11 mouse cellular contexts compared by ENCODE assay signal in genomic region chr8:94104146-94104545, GRCm38 (mm10). TPM values are rescaled to one million over a fixed set of nuclear protein-coding genes. Genes with fewer than 3 reads are reported as not detected.
DNase-seq lines count a peak whose midpoint lies in the region; ATAC-seq and TF ChIP-seq lines count a peak whose summit lies in the region.
"Had no signal": no experiment of that assay in that cellular context is flagged by ENCODE, and none has a peak within 500 bp of the region (broad histone marks: within the 10 kb centered on the region; RNA-seq: fewer than 3 reads in every experiment).

No protein-coding gene starts in this region.

- TF ChIP-seq CTCF in brain, embryonic 14.5 days (IDR thresholded peaks at IDR 0.05; ENCODE audit: borderline replicate concordance, extremely low read depth, insufficient read depth, insufficient read length): peak; percentile 27; the same call in 1 of the 2 replicates
- no peak for TF ChIP-seq CTCF in kidney, adult 2 months (conservative IDR thresholded peaks at IDR 0.05; ENCODE audit: insufficient read depth, insufficient read length, low read depth, low read length)

- 52% methylated on average over 5 of the region's 5 CpGs for WGBS in kidney, embryonic 16.5 days
- 51% methylated on average over 5 of the region's 5 CpGs for WGBS in kidney, adult 2 months

- no peaks in the 10 kb centered on the region for H3K36me3 ChIP-seq in kidney, embryonic 16.5 days (ENCODE audit: insufficient read depth, low read length)
- no peaks in the 10 kb centered on the region for H3K36me3 ChIP-seq in ES-E14 (ENCODE audit: control insufficient read depth, insufficient read depth, low read length, poor library complexity, severe bottlenecking)
- H3K36me3 ChIP-seq in kidney, adult 2 months (ENCODE audit: control insufficient read depth, insufficient read depth, low read length): no peaks in the 10 kb centered on the region
- H3K36me3 ChIP-seq: intestine, embryonic 15.5 days; liver, embryonic 15.5 days had no signal

- H3K4me2 ChIP-seq in kidney, embryonic 16.5 days (replicated peaks; ENCODE audit: low read depth, low read length): no peak overlapping the region
- H3K4me2 ChIP-seq: intestine, embryonic 15.5 days; liver, embryonic 15.5 days had no signal

- no peak overlapping the region for H3K9ac ChIP-seq in kidney, embryonic 16.5 days (replicated peaks; ENCODE audit: low read length)
- H3K9ac ChIP-seq in ES-E14 (ENCODE audit: insufficient read depth, low read depth, low read length, poor library complexity, severe bottlenecking): no peak overlapping the region
- H3K9ac ChIP-seq: intestine, embryonic 15.5 days; liver, embryonic 15.5 days had no signal

- H3K27ac ChIP-seq in kidney, embryonic 16.5 days (ENCODE audit: low read length): no peak overlapping the region
- no peak overlapping the region for H3K27ac ChIP-seq in ES-E14 (ENCODE audit: insufficient read depth, low read depth, low read length, poor library complexity, severe bottlenecking)
- H3K27ac ChIP-seq in kidney, adult 2 months (ENCODE audit: insufficient read depth, low read depth, low read length): no peak overlapping the region
- H3K27ac ChIP-seq: intestine, embryonic 15.5 days; liver, embryonic 15.5 days had no signal

- in situ Hi-C loops in ES-E14 (cut with MboI; ENCODE audit: low sequenced_read_pairs in 2 of 2, unreplicated experiment in 2 of 2): no loop called here

- DNase-seq in kidney, postnatal 10 days: peak; percentile 46
- no peak for DNase-seq in ES-E14 (ENCODE audit: low read depth, low spot score)
- peak; percentile 58 for DNase-seq in brain, embryonic 14.5 days (ENCODE audit: low read depth)
- DNase-seq in lung, postnatal 25 days (ENCODE audit: low spot score): peak; percentile 5
- no peak for DNase-seq in cerebellum, adult 8-10 months
- no peak for DNase-seq in c-Kit-positive CD71-positive TER-119-positive erythroid progenitor cells, embryonic 14.5 days (ENCODE audit: low spot score)
- DNase-seq in kidney, adult 2 months: no peak

- no peaks in the 10 kb centered on the region for H3K27me3 ChIP-seq in kidney, embryonic 16.5 days (ENCODE audit: insufficient read depth, low read length)
- H3K27me3 ChIP-seq in kidney, adult 2 months (replicated peaks; ENCODE audit: control insufficient read depth, insufficient read depth, low read length): no peaks in the 10 kb centered on the region
- H3K27me3 ChIP-seq: intestine, embryonic 15.5 days had no signal

- no peaks in the 10 kb centered on the region; the same call in 1 of the 2 replicates for H3K4me1 ChIP-seq in kidney, embryonic 16.5 days (ENCODE audit: insufficient read depth, low read length)
- H3K4me1 ChIP-seq in ES-E14 (ENCODE audit: control insufficient read depth in 2 of 2, insufficient read depth in 2 of 2, low read length in 2 of 2, poor library complexity in 1 of 2): no peaks in the 10 kb centered on the region; a peak in 1 of 4 replicates
- no peaks in the 10 kb centered on the region for H3K4me1 ChIP-seq in kidney, adult 2 months (ENCODE audit: control insufficient read depth, insufficient read depth, low read length)
- H3K4me1 ChIP-seq: intestine, embryonic 15.5 days had no signal

- H3K9me3 ChIP-seq in kidney, embryonic 16.5 days (ENCODE audit: low read length): no peaks in the 10 kb centered on the region
- H3K9me3 ChIP-seq in ES-E14 (ENCODE audit: control insufficient read depth, insufficient read depth, low read depth, low read length): no peaks in the 10 kb centered on the region
- H3K9me3 ChIP-seq: intestine, embryonic 15.5 days; liver, embryonic 15.5 days had no signal

- no peak for ATAC-seq in kidney, embryonic 16.5 days (ENCODE audit: low FRiP score, low TSS enrichment)
- ATAC-seq: intestine, embryonic 15.5 days had no signal

- H3K4me3 ChIP-seq in kidney, embryonic 16.5 days (ENCODE audit: low read length): no peak overlapping the region
- H3K4me3 ChIP-seq in ES-E14 (ENCODE audit: insufficient read depth in 1 of 2, low read depth in 1 of 2, low read length in 2 of 2, poor library complexity in 1 of 2, severe bottlenecking in 1 of 2): no peak overlapping the region
- H3K4me3 ChIP-seq in kidney, adult 2 months (ENCODE audit: insufficient read depth, low read depth, low read length): no peak overlapping the region
- H3K4me3 ChIP-seq: intestine, embryonic 15.5 days; liver, embryonic 15.5 days had no signal

- no peak for TF ChIP-seq POLR2A in brain, embryonic 14.5 days (IDR thresholded peaks at IDR 0.05; ENCODE audit: borderline replicate concordance, extremely low read depth, insufficient read depth, insufficient read length, poor library complexity, severe bottlenecking)
- no peak for TF ChIP-seq POLR2A in kidney, adult 2 months (IDR thresholded peaks at IDR 0.05; ENCODE audit: low read depth, low read length)

TF ChIP-seq in ES-E14, 5 proteins besides CTCF, POLR2A, EP300 and RAD21:
- peak; percentile 64; the same call in 1 of the 2 replicates for TF ChIP-seq ZNF384 (IDR thresholded peaks at IDR 0.05; ENCODE audit: low read depth, low read length)
- TF ChIP-seq CHD2 (IDR thresholded peaks at IDR 0.05; ENCODE audit: low read depth, low read length): no peak

RNA-seq across cellular contexts. Expression of gene Bbs2, which starts 5.4 kb away (rescaled TPM):
- 13.5 and 15.6 TPM in 2 replicates for polyA plus RNA-seq in kidney, embryonic 16.5 days (2015; fragmentation: Nextera tagmentation; extraction: Ambion mirVana)
- total RNA-seq in ES-E14 (2012; rRNA removed): 25.6 and 26.0 TPM in 2 replicates
- 55.5 and 62.9 TPM in 2 replicates for polyA plus RNA-seq in brain, embryonic 14.5 days (2012; rRNA removed)
- 31.3 and 31.4 TPM in 2 replicates for polyA plus RNA-seq in kidney, adult 2 months (2012; rRNA removed)

RNA-seq across cellular contexts. Expression of gene Mt4, which starts 32.9 kb away (rescaled TPM):
- polyA plus RNA-seq in kidney, embryonic 16.5 days (2015; fragmentation: Nextera tagmentation; extraction: Ambion mirVana): not detected in 2 replicates
- total RNA-seq in ES-E14 (2012; rRNA removed): 1.6 and 6.4 TPM in 2 replicates
- polyA plus RNA-seq in brain, embryonic 14.5 days (2012; rRNA removed): not detected in 2 replicates
- polyA plus RNA-seq in kidney, adult 2 months (2012; rRNA removed): not detected in 2 replicates
- total RNA-seq: heart, adult 8-10 months had no signal

RNA-seq across cellular contexts. Expression of gene Mt3, which starts 48.3 kb away (rescaled TPM):
- polyA plus RNA-seq in kidney, embryonic 16.5 days (2015; fragmentation: Nextera tagmentation; extraction: Ambion mirVana): 1.6 and 3.0 TPM in 2 replicates
- total RNA-seq in ES-E14 (2012; rRNA removed): 2.1 and 6.6 TPM in 2 replicates
- polyA plus RNA-seq in brain, embryonic 14.5 days (2012; rRNA removed): 139 and 158 TPM in 2 replicates
- polyA plus RNA-seq in kidney, adult 2 months (2012; rRNA removed): 4.2 and 8.4 TPM in 2 replicates
- polyA plus RNA-seq: liver, embryonic 15.5 days had no signal

Comparison
In these comparisons a context has a peak if more than half of its experiments do, and no peak if none do; other contexts are left out.
1. DNase-seq: peak in kidney, postnatal 10 days (single experiment), brain, embryonic 14.5 days (single experiment) and lung, postnatal 25 days (single experiment); none in ES-E14 (single experiment), cerebellum, adult 8-10 months (single experiment), c-Kit-positive CD71-positive TER-119-positive erythroid progenitor cells, embryonic 14.5 days (single experiment) and kidney, adult 2 months (single experiment).
2. RNA of gene Mt3, which starts 48.3 kb away (polyA plus RNA-seq): 139 to 158 TPM in brain, embryonic 14.5 days; 4.2 to 8.4 TPM in kidney, adult 2 months and 1.6 to 3.0 TPM in kidney, embryonic 16.5 days; every median in the first group is over 10 times any median in the second.